In genomic region chr7:143729886-143730285, GRCm38 (mm10) we compare ENCODE assay signal across 18 mouse cellular contexts. TPM values are rescaled to one million over a fixed set of nuclear protein-coding genes. Genes with fewer than 3 reads are reported as not detected.
A peak's percentile ranks its signal among the peaks of the same experiment; 100 is the strongest.
DNase-seq lines count a peak whose midpoint lies in the region; ATAC-seq and TF ChIP-seq lines count a peak whose summit lies in the region.
"Had no signal": no experiment of that assay in that cellular context is flagged by ENCODE, and none has a peak within 500 bp of the region (broad histone marks: within the 10 kb centered on the region; RNA-seq: fewer than 3 reads in every experiment).

No protein-coding gene starts in this region.

- H3K27me3 ChIP-seq in heart, adult 2 months (ENCODE audit: control insufficient read depth, insufficient read depth, low read length), result no peaks in the 10 kb centered on the region
- no peaks in the 10 kb centered on the region for H3K27me3 ChIP-seq in heart, embryonic 12.5 days (replicated peaks)
- H3K27me3 ChIP-seq: embryonic facial prominence, embryonic 12.5 days; forebrain, embryonic 13.5 days; midbrain, embryonic 15.5 days; neural tube, embryonic 15.5 days had no signal

- intact Hi-C loops in heart, adult 2 months (cut with DNase I), result no loop called here
- intact Hi-C loops in heart, postnatal 14 days (cut with DNase I), result no loop called here

- no peak for TF ChIP-seq CTCF in heart, adult 2 months (IDR thresholded peaks at IDR 0.05)

- TF ChIP-seq EP300 in heart, adult 2 months (IDR thresholded peaks at IDR 0.05; ENCODE audit: insufficient read depth, low read depth, low read length), result no peak

- H3K4me3 ChIP-seq in heart, adult 2 months, result no peak overlapping the region
- H3K4me3 ChIP-seq in heart, embryonic 12.5 days, result no peak overlapping the region
- H3K4me3 ChIP-seq: embryonic facial prominence, embryonic 12.5 days; forebrain, embryonic 13.5 days; left cerebral cortex, adult 2 months; midbrain, embryonic 15.5 days; neural tube, embryonic 15.5 days had no signal

- no peak for TF ChIP-seq POLR2A in heart, adult 2 months (IDR thresholded peaks at IDR 0.05; ENCODE audit: insufficient read depth, low read depth, low read length)

- 65% methylated on average over 10 of the region's 10 CpGs for WGBS in heart, adult 2 months
- 65% methylated on average over 10 of the region's 10 CpGs for WGBS in heart, embryonic 12.5 days

- H3K79me2 ChIP-seq in heart, adult 2 months (replicated peaks; ENCODE audit: control insufficient read depth, insufficient read depth, low read length), result no peaks in the 10 kb centered on the region

- H3K4me1 ChIP-seq in heart, adult 2 months (ENCODE audit: control insufficient read depth, insufficient read depth, low read length), result peaks cover 6% of the 10 kb centered on the region; the same call in 1 of the 2 replicates
- peaks cover 40% of the 10 kb centered on the region for H3K4me1 ChIP-seq in heart, embryonic 12.5 days (replicated peaks)
- H3K4me1 ChIP-seq: embryonic facial prominence, embryonic 12.5 days; forebrain, embryonic 13.5 days had no signal

- peak; percentile 59 to 67 for DNase-seq in heart, adult 2 months
- DNase-seq in fibroblast of lung, adult 2 months (ENCODE audit: low read depth), result peak; percentile 29
- DNase-seq in heart, postnatal 14 days, result peak; percentile 31 to 55
- peak; percentile 55 to 67 for DNase-seq in kidney, postnatal 4 days
- no peak for DNase-seq in spleen, postnatal 10 days (ENCODE audit: low spot score in 2 of 2)
- no peak for DNase-seq in right cerebral cortex, postnatal 10 days (ENCODE audit: low spot score in 2 of 2)
- DNase-seq: thymus, postnatal 25 days had no signal

- H3K36me3 ChIP-seq in heart, adult 2 months (ENCODE audit: control insufficient read depth, insufficient read depth, low read length), result no peaks in the 10 kb centered on the region
- H3K36me3 ChIP-seq in heart, embryonic 12.5 days, result peaks cover 29% of the 10 kb centered on the region

- H3K4me2 ChIP-seq in heart, embryonic 12.5 days, result no peak overlapping the region
- H3K4me2 ChIP-seq: embryonic facial prominence, embryonic 12.5 days; forebrain, embryonic 13.5 days; midbrain, embryonic 15.5 days; neural tube, embryonic 15.5 days had no signal

- H3K27ac ChIP-seq in heart, adult 2 months, result peak overlapping the region; percentile 45
- H3K27ac ChIP-seq in heart, embryonic 12.5 days (ENCODE audit: poor library complexity, severe bottlenecking), result no peak overlapping the region
- H3K27ac ChIP-seq: embryonic facial prominence, embryonic 12.5 days; forebrain, embryonic 13.5 days; left cerebral cortex, adult 2 months; midbrain, embryonic 15.5 days had no signal

- no peak overlapping the region for H3K9ac ChIP-seq in heart, adult 2 months (ENCODE audit: low read depth, low read length)
- H3K9ac ChIP-seq in heart, embryonic 12.5 days, result no peak overlapping the region
- H3K9ac ChIP-seq: embryonic facial prominence, embryonic 12.5 days; forebrain, embryonic 13.5 days; midbrain, embryonic 15.5 days; neural tube, embryonic 15.5 days had no signal

- H3K9me3 ChIP-seq in heart, embryonic 12.5 days (replicated peaks), result no peaks in the 10 kb centered on the region
- H3K9me3 ChIP-seq: embryonic facial prominence, embryonic 12.5 days; forebrain, embryonic 13.5 days; midbrain, embryonic 15.5 days; neural tube, embryonic 15.5 days had no signal

- ATAC-seq in heart, embryonic 12.5 days (ENCODE audit: insufficient number of reproducible peaks, low FRiP score), result no peak
- ATAC-seq in CD4-positive, CD25-positive, alpha-beta regulatory T cell, adult 4 months, result no peak
- ATAC-seq: forebrain, embryonic 13.5 days; midbrain, embryonic 15.5 days had no signal

RNA-seq across cellular contexts. Expression of gene Osbpl5, which starts 26.9 kb away (rescaled TPM):
- total RNA-seq in heart, adult 2 months (2021), result 10 to 100 TPM; 14.8 to 18.0 TPM
- polyA plus RNA-seq in heart, adult 2 months (2012; rRNA removed), result 21.3 and 28.9 TPM in 2 replicates
- 36.6 and 40.3 TPM in 2 replicates for polyA plus RNA-seq in heart, embryonic 12.5 days (2016; fragmentation: Nextera tagmentation; extraction: Ambion mirVana)
- 10 to 100 TPM; 18.5 to 21.9 TPM for total RNA-seq in heart, postnatal 14 days (2021)
- polyA plus RNA-seq in CD4-positive, CD25-positive, alpha-beta regulatory T cell, adult 4 months (2017; shearing (Covaris generic)), result 10 to 100 TPM; 17.2 to 31.0 TPM

RNA-seq across cellular contexts. Expression of gene Mrgprg, which starts 36.9 kb away (rescaled TPM):
- total RNA-seq in heart, adult 2 months (2021), result not detected
- 0.15 and 0.18 TPM in 2 replicates for polyA plus RNA-seq in heart, adult 2 months (2012; rRNA removed)
- polyA plus RNA-seq in heart, embryonic 12.5 days (2016; fragmentation: Nextera tagmentation; extraction: Ambion mirVana), result not detected in 2 replicates
- not detected for total RNA-seq in heart, postnatal 14 days (2021)
- not detected for polyA plus RNA-seq in CD4-positive, CD25-positive, alpha-beta regulatory T cell, adult 4 months (2017; shearing (Covaris generic))
- total RNA-seq: left cerebral cortex, adult 2 months had no signal
- polyA plus RNA-seq: C2C12; embryonic facial prominence, embryonic 12.5 days; forebrain, embryonic 13.5 days; heart, embryonic 14.5 days; intestine, embryonic 14.5 days; liver, embryonic 16.5 days; midbrain, embryonic 15.5 days; neural tube, embryonic 15.5 days had no signal

RNA-seq across cellular contexts. Expression of gene Tnfrsf23, which starts 44.2 kb away (rescaled TPM):
- total RNA-seq in heart, adult 2 months (2021), result 1 to 10 TPM; 2.4 to 2.8 TPM
- polyA plus RNA-seq in heart, adult 2 months (2012; rRNA removed), result 3.2 and 5.1 TPM in 2 replicates
- polyA plus RNA-seq in heart, embryonic 12.5 days (2016; fragmentation: Nextera tagmentation; extraction: Ambion mirVana), result 2.8 and 3.1 TPM in 2 replicates
- total RNA-seq in heart, postnatal 14 days (2021), result 1 to 10 TPM; 1.4 to 1.5 TPM
- polyA plus RNA-seq in CD4-positive, CD25-positive, alpha-beta regulatory T cell, adult 4 months (2017; shearing (Covaris generic)), result 1 to 10 TPM; 2.6 to 4.3 TPM

RNA-seq across cellular contexts. Expression of gene Mrgpre, which starts 54.4 kb away (rescaled TPM):
- total RNA-seq in heart, adult 2 months (2021), result 1 to 10 TPM; 1.2 to 1.3 TPM
- 1.9 TPM in 2 replicates for polyA plus RNA-seq in heart, adult 2 months (2012; rRNA removed)
- polyA plus RNA-seq in heart, embryonic 12.5 days (2016; fragmentation: Nextera tagmentation; extraction: Ambion mirVana), result 3.0 and 3.2 TPM in 2 replicates
- 1 to 10 TPM; 1.5 to 1.8 TPM for total RNA-seq in heart, postnatal 14 days (2021)
- polyA plus RNA-seq in CD4-positive, CD25-positive, alpha-beta regulatory T cell, adult 4 months (2017; shearing (Covaris generic)), result 10 to 100 TPM in 1 of 2 experiments, 1 to 10 TPM in 1; 5.7 to 11.7 TPM

Comparison
In these comparisons a context has a peak if more than half of its experiments do, and no peak if none do; other contexts are left out.
1. DNase-seq: peak in heart, adult 2 months (2 of 2), fibroblast of lung, adult 2 months (single experiment), heart, postnatal 14 days (2 of 2) and kidney, postnatal 4 days (2 of 2); none in spleen, postnatal 10 days (0 of 2) and right cerebral cortex, postnatal 10 days (0 of 2).